Mouse (Mus musculus) liver, adult 2 months (tissue): ENCODE measurements around the gene Tchp.

ENCODE experiments used
- CTCF ChIP-seq: fragments of 200-500 bp; IDR thresholded peaks from 2 replicates; pipeline ENCODE4 v1.5.1; 2011; ENCODE audit warnings: low read depth, low read length, control low read depth
- POLR2A ChIP-seq: fragments of 200-500 bp; IDR thresholded peaks from 2 replicates; pipeline ENCODE4 v1.6.1; 2011; ENCODE audit warnings: low read length, control low read depth; ENCODE audit not compliant: insufficient read depth; ENCODE audit errors: extremely low read depth

DNA sequence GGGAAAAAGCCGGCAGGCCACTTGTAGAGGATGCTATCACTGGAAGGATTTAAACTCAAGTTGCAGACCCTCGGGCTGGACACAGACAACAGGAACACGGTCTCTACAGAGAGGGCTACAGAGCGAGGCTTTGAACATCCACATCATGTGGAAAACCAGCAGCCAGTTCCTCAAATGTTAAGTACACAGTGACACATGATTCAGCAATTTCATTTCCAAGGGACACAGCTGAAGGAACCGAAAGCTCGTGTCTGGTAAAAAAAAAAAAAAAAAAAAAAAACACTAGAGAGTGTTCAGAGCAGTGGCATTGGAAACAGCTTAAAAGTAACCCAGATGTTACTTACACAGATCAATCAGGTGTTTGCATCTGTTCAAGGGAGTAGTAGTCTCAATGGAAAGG is 46.5 kb upstream of the Tchp start:
- TF ChIP-seq CTCF (no peak), POLR2A (no peak)
